Mouse (Mus musculus) layer of hippocampus, adult 2 months (tissue): ENCODE data around the gene Ptk6. TPM values are rescaled to one million over a fixed set of nuclear protein-coding genes. Genes with fewer than 3 reads are reported as not detected.

Experiments used
- DNase-seq, 2 experiments: peaks; one replicate each; pipeline ENCODE4 v3.0.0; 2022; ENCODE audit warnings: low spot score in 2 of 2
- H3K27ac ChIP-seq: fragments of 200-600 bp; 2 replicates; pipeline ENCODE4 v1.8.1; 2022
- H3K4me3 ChIP-seq: fragments of 200-600 bp; 2 replicates; pipeline ENCODE4 v1.8.1; 2022; ENCODE audit warnings: mild to moderate bottlenecking
- CTCF ChIP-seq: fragments of 200-600 bp; conservative IDR thresholded peaks from 2 replicates; pipeline ENCODE4 v1.8.1; 2022; ENCODE audit warnings: antibody characterized with exemption, mild to moderate bottlenecking, moderate library complexity
- long read RNA-seq, 2 experiments: library from polyadenylated mRNA; stranded (forward); transcript quantifications; one replicate each; pipeline ENCODE4 v2.0.0; 2021; ENCODE audit warnings: borderline mapping rate in 2 of 2
- total RNA-seq, 2 experiments: library from RNA; stranded (reverse); gene quantifications; 2 replicates each; pipeline ENCODE4 v1.2.3; 2021

Ptk6 gene
- total RNA-seq: under 1 TPM in 1 of 2 experiments, not detected in 1; 0.10 TPM
- long read RNA-seq, experiment 1: 0 reads
- long read RNA-seq, experiment 2: 0 reads

GRCm38 (mm10) chr2:181202422-181202821 lies at the start of gene Ptk6:
TSS of gene Ptk6 (minus strand) at chr2:181202789.
- TF ChIP-seq CTCF: no peak
- no peak within 1 kb of the TSS for H3K4me3 ChIP-seq
- DNase-seq: no peak
- H3K27ac ChIP-seq: no peak within 1 kb of the TSS

- TF ChIP-seq CTCF: no peak
- Histone ChIP-seq H3K4me3 (no peak overlapping the region), H3K27ac (no peak overlapping the region)
- DNase-seq: no peak
Measured at GRCm38 (mm10) chr2:181251841-181252240, 49.3 kb upstream of the Ptk6 start.

- no peak overlapping the region for H3K4me3 ChIP-seq
- no peak for TF ChIP-seq CTCF
- H3K27ac ChIP-seq: no peak overlapping the region
- no peak for DNase-seq
Measured at GRCm38 (mm10) chr2:181249217-181249616, 46.6 kb upstream of the Ptk6 start.

- Histone ChIP-seq H3K27ac (no peak overlapping the region), H3K4me3 (no peak overlapping the region)
- DNase-seq: no peak
- TF ChIP-seq CTCF: no peak
Measured at GRCm38 (mm10) chr2:181245031-181245430, 42.4 kb upstream of the Ptk6 start.

- TF ChIP-seq CTCF: no peak
- Histone ChIP-seq H3K4me3 (no peak overlapping the region), H3K27ac (no peak overlapping the region)
- no peak for DNase-seq
Measured at GRCm38 (mm10) chr2:181243706-181244394, 41.3 kb upstream of the Ptk6 start.

GRCm38 (mm10) chr2:181242314-181242665 lies 39.7 kb upstream of the Ptk6 start:
- no peak for DNase-seq
- no peak for TF ChIP-seq CTCF
- Histone ChIP-seq H3K27ac (no peak overlapping the region), H3K4me3 (peak overlapping the region; percentile 49; the same call in 1 of the 2 replicates)

- no peak for DNase-seq
- Histone ChIP-seq H3K4me3 (peak within 1 kb of the TSS; percentile 49), H3K27ac (peak within 1 kb of the TSS; percentile 39; the same call in 1 of the 2 replicates)
- no peak for TF ChIP-seq CTCF
Measured at GRCm38 (mm10) chr2:181241602-181242313, 39.2 kb upstream of the Ptk6 start, which contains the start of gene Helz2. TSS of gene Helz2 (minus strand) at chr2:181242027.

GRCm38 (mm10) chr2:181240806-181241440 lies 38.3 kb upstream of the Ptk6 start:
- Histone ChIP-seq H3K4me3 (no peak overlapping the region), H3K27ac (no peak overlapping the region)
- TF ChIP-seq CTCF: no peak
- DNase-seq: no peak

- Histone ChIP-seq H3K27ac (no peak overlapping the region), H3K4me3 (no peak overlapping the region)
- DNase-seq: no peak
- no peak for TF ChIP-seq CTCF
Measured at GRCm38 (mm10) chr2:181239261-181239660, 36.7 kb upstream of the Ptk6 start.

- Histone ChIP-seq H3K27ac (no peak overlapping the region), H3K4me3 (no peak overlapping the region)
- TF ChIP-seq CTCF: no peak
- DNase-seq: no peak
Measured at GRCm38 (mm10) chr2:181238861-181239260, 36.3 kb upstream of the Ptk6 start.

GRCm38 (mm10) chr2:181238091-181238610 lies 35.6 kb upstream of the Ptk6 start:
- no peak for TF ChIP-seq CTCF

GRCm38 (mm10) chr2:181237251-181238014 lies 34.8 kb upstream of the Ptk6 start:
- TF ChIP-seq CTCF: no peak
- H3K27ac ChIP-seq: no peak overlapping the region
- no peak overlapping the region for H3K4me3 ChIP-seq
- DNase-seq: no peak

More at GRCm38 (mm10) chr2:181238091-181238610, 35.6 kb upstream of the Ptk6 start:
- no peak for DNase-seq
- Histone ChIP-seq H3K4me3 (no peak overlapping the region), H3K27ac (no peak overlapping the region)
